Mouse (Mus musculus) c-Kit-negative CD71-positive TER-119-positive erythroid progenitor cells, embryonic 14.5 days (primary cell): Measurements from ENCODE around the gene Pacsin2.

Experiments
- DNase-seq: peaks from one replicate; pipeline ENCODE4 v3.0.0-alpha.2; 2013; ENCODE audit warnings: low read depth, low spot score

Gene Pacsin2

DNA sequence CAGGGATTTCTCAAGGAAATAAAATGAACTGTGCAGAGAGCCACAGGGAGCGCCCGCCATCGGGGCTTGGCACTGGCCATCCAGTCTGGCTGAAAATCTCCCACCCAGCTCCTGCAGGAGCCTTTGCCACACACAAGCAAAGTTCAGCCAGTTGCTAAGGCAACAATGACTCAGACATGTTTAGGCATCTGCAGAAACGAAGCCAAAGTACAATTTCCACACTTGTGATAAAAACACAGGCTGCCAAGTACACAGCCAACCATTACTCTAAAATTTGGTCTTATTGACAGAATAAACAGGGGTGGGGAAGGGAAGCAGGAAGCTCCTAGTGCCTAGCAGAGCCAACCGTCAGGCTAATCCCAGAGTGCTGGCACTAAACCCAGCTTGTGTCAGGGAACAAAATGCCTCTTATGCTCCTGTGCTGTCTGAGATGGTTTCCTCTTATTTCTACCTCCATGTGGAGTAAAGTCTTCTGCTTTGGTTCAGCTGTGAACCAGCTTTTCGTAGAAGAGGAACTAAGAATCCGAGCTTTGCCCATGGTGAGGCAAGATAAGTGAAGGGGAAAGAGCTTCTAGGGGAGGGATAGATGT, 12.7 kb downstream of the Pacsin2 start:
- DNase-seq, result no peak

DNA sequence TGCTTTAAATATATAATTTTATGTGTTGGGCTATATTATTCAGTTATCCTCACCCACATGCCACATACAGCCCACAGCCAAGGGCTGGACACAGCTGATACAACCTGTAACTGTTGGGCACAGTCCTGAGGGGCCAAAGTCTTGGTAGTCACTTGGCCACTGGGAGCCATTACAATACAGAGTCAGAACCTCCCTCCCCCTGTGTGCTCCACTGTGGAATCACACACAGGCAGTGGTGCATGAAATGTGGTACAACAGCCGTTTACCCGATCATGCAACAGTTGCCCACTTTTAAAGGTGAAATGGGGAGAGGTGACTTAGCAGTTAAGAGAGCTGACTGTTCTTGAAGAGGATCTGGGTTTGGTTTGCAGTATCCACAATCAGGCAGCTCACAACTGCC, 14.4 kb downstream of the Pacsin2 start:
- no peak for DNase-seq

- DNase-seq, result no peak
Measured at GRCm38 (mm10) chr15:83448646-83449045, 15.8 kb downstream of the Pacsin2 start.

DNA sequence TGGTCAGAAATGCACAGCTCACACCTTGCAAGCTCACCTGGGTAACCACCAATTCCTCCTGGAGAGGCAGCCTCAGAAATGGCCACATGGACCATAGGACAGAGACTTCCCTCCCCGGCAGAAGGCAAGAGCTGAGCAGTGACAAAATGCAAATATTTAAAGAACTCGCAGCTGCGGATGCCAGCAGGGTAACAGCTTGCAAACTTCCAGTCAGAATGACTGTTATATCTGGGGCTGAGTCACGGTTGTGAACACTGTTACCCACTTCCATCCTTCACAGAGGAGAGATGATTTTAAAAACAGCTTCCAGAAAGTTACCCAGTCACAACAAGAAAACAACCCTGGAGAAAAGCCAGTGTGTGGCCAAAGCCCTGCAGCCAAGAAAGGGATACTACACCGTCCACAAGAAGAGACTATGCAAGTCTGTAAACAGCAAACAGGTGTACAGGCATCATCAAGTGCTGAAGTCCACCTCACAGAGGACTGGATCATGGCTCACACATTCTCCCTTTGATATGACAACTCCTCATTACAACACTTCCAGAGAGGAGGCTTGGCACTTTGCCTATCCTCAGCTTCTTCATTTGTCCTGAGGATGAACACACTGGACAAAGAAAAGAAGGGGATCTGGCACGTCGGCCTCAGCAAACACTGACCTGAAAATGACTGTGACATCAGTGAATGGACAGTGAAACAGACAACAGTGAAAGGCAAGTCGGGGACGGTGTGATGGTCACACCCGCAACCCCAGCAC, 16.4 kb downstream of the Pacsin2 start:
- no peak for DNase-seq

- DNase-seq, result no peak
Measured at GRCm38 (mm10) chr15:83445908-83446307, 18.5 kb downstream of the Pacsin2 start.

GRCm38 (mm10) chr15:83445383-83445782, 19.0 kb downstream of the Pacsin2 start:
- no peak for DNase-seq

DNA sequence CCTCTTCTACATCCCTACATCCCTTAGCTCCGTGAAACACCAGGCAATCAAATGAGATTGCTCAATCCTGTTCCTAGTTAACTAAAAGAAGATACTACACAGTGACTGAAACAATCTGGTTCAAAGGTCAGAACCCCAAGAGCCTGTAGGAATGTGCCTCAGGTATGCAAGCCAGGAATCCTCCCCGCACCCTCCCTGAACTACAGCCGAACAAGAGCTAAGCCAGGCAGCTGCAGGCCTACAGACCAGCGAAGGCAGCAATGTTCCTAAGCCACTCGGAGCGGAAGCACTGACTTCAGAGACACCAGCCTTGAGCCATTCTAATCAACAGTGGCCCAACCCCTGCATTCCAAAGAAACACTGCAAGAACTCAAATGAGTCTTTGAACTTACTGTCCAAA, 20.0 kb downstream of the Pacsin2 start:
- no peak for DNase-seq

DNA sequence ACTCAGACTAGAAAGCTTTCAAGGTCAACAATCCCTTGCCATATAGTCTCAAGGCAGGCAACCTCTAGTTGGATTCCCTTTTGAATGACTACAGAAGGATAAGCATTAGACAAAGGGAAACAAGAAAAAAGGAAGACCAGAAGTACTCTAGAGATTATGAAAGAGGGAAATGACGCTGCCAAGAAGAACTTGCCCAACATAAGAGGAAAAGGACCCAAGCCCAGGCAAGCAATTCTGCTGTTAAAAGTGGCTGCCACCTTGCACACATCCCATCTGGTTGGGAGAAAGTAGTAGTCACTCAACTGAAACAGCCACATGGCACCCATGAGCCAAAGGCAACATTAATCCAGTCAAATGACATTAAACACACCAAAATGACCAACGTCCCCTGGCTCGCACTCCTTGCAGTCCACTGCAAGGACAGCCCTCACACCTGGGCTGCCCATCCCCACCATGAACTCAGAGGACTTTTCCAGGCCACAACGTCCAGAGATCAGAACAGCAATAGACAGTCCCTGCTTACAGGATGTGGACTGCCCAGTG, 21.8 kb downstream of the Pacsin2 start:
- DNase-seq, result no peak

- DNase-seq, result no peak
Measured at GRCm38 (mm10) chr15:83440726-83441125, 23.7 kb downstream of the Pacsin2 start.

GRCm38 (mm10) chr15:83436541-83436940, 27.9 kb downstream of the Pacsin2 start:
- DNase-seq, result no peak

- DNase-seq, result no peak
Measured at GRCm38 (mm10) chr15:83435324-83436090, 28.9 kb downstream of the Pacsin2 start.

DNA sequence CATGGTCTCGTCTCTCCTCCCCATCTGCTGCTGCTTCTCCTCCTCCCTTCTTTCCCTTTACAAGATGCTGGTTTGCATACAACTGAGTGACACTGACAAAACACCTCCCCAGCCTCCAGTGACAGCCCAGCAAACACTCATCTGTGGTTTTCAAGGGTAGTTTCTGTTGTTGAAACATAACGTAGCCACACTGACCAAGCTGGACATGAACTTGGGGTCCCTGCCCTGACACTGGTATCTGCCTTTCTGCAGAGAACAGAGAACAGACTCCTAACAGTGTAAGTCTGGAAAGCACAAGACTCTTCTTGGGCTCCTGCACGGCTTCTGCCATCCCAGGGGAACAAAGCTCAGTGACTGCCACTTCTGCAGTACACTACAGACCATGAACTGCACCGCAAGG, 29.7 kb downstream of the Pacsin2 start:
- no peak for DNase-seq

- no peak for DNase-seq
Measured at GRCm38 (mm10) chr15:83433344-83433743, 31.1 kb downstream of the Pacsin2 start.

- DNase-seq, result peak; percentile 54
Measured at GRCm38 (mm10) chr15:83432231-83433031, 32.0 kb downstream of the Pacsin2 start.

GRCm38 (mm10) chr15:83430986-83431763, 33.2 kb downstream of the Pacsin2 start:
- no peak for DNase-seq

DNA sequence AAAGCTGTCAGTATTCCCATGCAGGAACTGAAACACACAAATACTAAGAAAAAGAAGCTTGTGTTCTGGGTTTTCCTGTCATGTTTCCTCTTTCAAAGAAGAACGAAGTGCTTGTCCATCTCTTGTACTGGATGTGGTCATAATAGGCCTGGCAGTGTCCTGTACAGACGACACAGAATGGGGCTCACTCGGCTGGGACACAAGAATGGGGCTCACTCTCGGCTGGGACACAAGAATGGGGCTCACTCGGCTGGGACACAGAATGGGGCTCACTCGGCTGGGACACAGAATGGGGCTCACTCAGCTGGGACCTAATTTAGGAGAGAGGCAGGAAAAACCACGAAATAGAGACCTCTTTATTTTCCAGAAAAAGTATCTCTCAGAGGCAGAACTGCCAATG, 34.0 kb downstream of the Pacsin2 start:
- no peak for DNase-seq

- DNase-seq, result no peak
Measured at GRCm38 (mm10) chr15:83428586-83428985, 35.8 kb downstream of the Pacsin2 start.

GRCm38 (mm10) chr15:83427294-83428163, 36.9 kb downstream of the Pacsin2 start:
- no peak for DNase-seq

GRCm38 (mm10) chr15:83425794-83426193, 38.6 kb downstream of the Pacsin2 start:
- DNase-seq, result no peak

DNA sequence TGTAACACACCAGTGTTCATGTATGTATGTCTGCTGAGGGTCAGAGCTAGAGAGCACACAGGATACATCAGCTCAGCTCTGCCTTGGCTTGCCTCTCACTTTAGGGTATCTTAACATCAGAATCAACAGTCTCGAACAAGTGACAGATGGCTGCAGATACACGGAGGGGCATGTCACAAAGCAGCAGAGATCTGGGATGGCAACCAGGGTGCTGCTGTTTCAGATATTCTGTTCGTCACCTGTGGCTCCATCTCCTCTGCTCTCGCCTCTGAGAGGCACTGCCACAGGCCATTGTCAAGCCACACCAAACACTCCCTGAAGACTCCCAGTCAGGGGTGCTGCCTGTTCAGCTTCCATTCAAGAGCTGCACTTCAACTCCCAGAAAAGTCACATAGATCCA, 39.1 kb downstream of the Pacsin2 start:
- no peak for DNase-seq
